Mouse (Mus musculus) kidney, adult 2 months (tissue): ENCODE results near the gene Cacng6. TPM values are rescaled to one million over a fixed set of nuclear protein-coding genes. Genes with fewer than 3 reads are reported as not detected.

Experiments used
- DNase-seq: peaks from one replicate; pipeline ENCODE4 v3.0.0; 2021
- H3K27ac ChIP-seq: fragments of 200-500 bp; 2 replicates; pipeline ENCODE4 v1.5.1; 2012; ENCODE audit warnings: low read depth, low read length, control low read depth, inconsistent platforms; ENCODE audit not compliant: insufficient read depth
- H3K27me3 ChIP-seq: fragments of 200-500 bp; replicated peaks from 2 replicates; pipeline ENCODE4 v1.6.1; 2012; ENCODE audit warnings: mild to moderate bottlenecking, moderate library complexity, low read length, inconsistent platforms; ENCODE audit not compliant: control insufficient read depth, insufficient read depth
- H3K36me3 ChIP-seq: fragments of 200-500 bp; 2 replicates; pipeline ENCODE4 v1.6.1; 2012; ENCODE audit warnings: mild to moderate bottlenecking, moderate library complexity, low read length, inconsistent platforms; ENCODE audit not compliant: control insufficient read depth, insufficient read depth
- H3K4me1 ChIP-seq: fragments of 200-500 bp; 2 replicates; pipeline ENCODE4 v1.6.1; 2011; ENCODE audit warnings: low read length; ENCODE audit not compliant: control insufficient read depth, insufficient read depth
- H3K4me3 ChIP-seq: fragments of 200-500 bp; 2 replicates; pipeline ENCODE4 v1.5.1; 2011; ENCODE audit warnings: mild to moderate bottlenecking, low read depth, low read length, control low read depth; ENCODE audit not compliant: insufficient read depth
- CTCF ChIP-seq: fragments of 200-500 bp; conservative IDR thresholded peaks from 2 replicates; pipeline ENCODE4 v1.5.1; 2011; ENCODE audit warnings: low read depth, mild to moderate bottlenecking, control low read depth, low read length, moderate library complexity, mixed read lengths; ENCODE audit not compliant: insufficient read depth, insufficient read length
- POLR2A ChIP-seq: fragments of 200-500 bp; IDR thresholded peaks from one replicate; pipeline ENCODE4 v1.6.1; 2011; ENCODE audit warnings: low read depth, low read length, control low read depth
- WGBS: fragments of 180-500 bp; shearing (Covaris S2); methylation state at CpG from one replicate; pipeline ENCODE4 v1.1.7; 2018; 5-methylcytosine and 5-hydroxymethylcytosine counted together
- polyA plus RNA-seq: library from polyadenylated mRNA; depleted of rRNA; stranded (reverse); fragments of >200 nt; gene quantifications from 2 replicates; pipeline ENCODE4 v1.2.3, GENCODE M21; 2012

Cacng6 gene
- polyA plus RNA-seq, 1 experiment = 1.3 TPM

- H3K4me3 ChIP-seq = no peak overlapping the region
- no peak for DNase-seq
- 41% methylated on average over 6 of the region's 6 CpGs for WGBS
- no peaks in the 10 kb centered on the region for H3K36me3 ChIP-seq
- H3K27me3 ChIP-seq = no peaks in the 10 kb centered on the region
- H3K27ac ChIP-seq = no peak overlapping the region
- no peak for TF ChIP-seq CTCF
- TF ChIP-seq POLR2A = no peak
- no peaks in the 10 kb centered on the region for H3K4me1 ChIP-seq
Observed at GRCm38 (mm10) chr7:3451161-3451560, 27.2 kb downstream of the Cacng6 start.

- DNase-seq = no peak
- TF ChIP-seq CTCF = no peak
- Histone ChIP-seq H3K27me3 (no peaks in the 10 kb centered on the region), H3K4me1 (no peaks in the 10 kb centered on the region), H3K27ac (no peak overlapping the region), H3K4me3 (no peak overlapping the region), H3K36me3 (no peaks in the 10 kb centered on the region)
- WGBS = 60% methylated on average over 12 of the region's 12 CpGs
Observed at GRCm38 (mm10) chr7:3452821-3453485, 29.0 kb downstream of the Cacng6 start.

- no peak for TF ChIP-seq POLR2A
- no peak for TF ChIP-seq CTCF
Observed at GRCm38 (mm10) chr7:3453486-3454183, 29.6 kb downstream of the Cacng6 start.

GRCm38 (mm10) chr7:3457111-3457840 lies 33.3 kb downstream of the Cacng6 start:
- Histone ChIP-seq H3K4me1 (no peaks in the 10 kb centered on the region), H3K27me3 (no peaks in the 10 kb centered on the region; the same call in 1 of the 2 replicates), H3K4me3 (no peak overlapping the region), H3K36me3 (no peaks in the 10 kb centered on the region), H3K27ac (no peak overlapping the region)
- 85% methylated on average over 10 of the region's 10 CpGs for WGBS
- DNase-seq = no peak
- TF ChIP-seq POLR2A (no peak), CTCF (no peak)

More at GRCm38 (mm10) chr7:3453486-3454183, 29.6 kb downstream of the Cacng6 start:
- Histone ChIP-seq H3K36me3 (no peaks in the 10 kb centered on the region), H3K27me3 (no peaks in the 10 kb centered on the region), H3K27ac (no peak overlapping the region), H3K4me1 (no peaks in the 10 kb centered on the region), H3K4me3 (no peak overlapping the region)
- DNase-seq = no peak
- 47% methylated on average over 10 of the region's 11 CpGs for WGBS

GRCm38 (mm10) chr7:3457841-3458217 lies 33.8 kb downstream of the Cacng6 start:
- TF ChIP-seq POLR2A (no peak), CTCF (no peak)
- Histone ChIP-seq H3K4me1 (no peaks in the 10 kb centered on the region), H3K27ac (no peak overlapping the region), H3K4me3 (no peak overlapping the region), H3K27me3 (no peaks in the 10 kb centered on the region; the same call in 1 of the 2 replicates), H3K36me3 (no peaks in the 10 kb centered on the region)
- DNase-seq = no peak
- WGBS = 67% methylated on average over 9 of the region's 9 CpGs

GRCm38 (mm10) chr7:3460261-3460660 lies 36.3 kb downstream of the Cacng6 start:
- TF ChIP-seq POLR2A (no peak), CTCF (no peak)
- 84% methylated on average over 8 of the region's 8 CpGs for WGBS
- Histone ChIP-seq H3K27me3 (no peaks in the 10 kb centered on the region; the same call in 1 of the 2 replicates), H3K4me1 (no peaks in the 10 kb centered on the region), H3K27ac (no peak overlapping the region), H3K4me3 (no peak overlapping the region), H3K36me3 (no peaks in the 10 kb centered on the region)
- DNase-seq = no peak

- DNase-seq = no peak
- Histone ChIP-seq H3K4me1 (no peaks in the 10 kb centered on the region), H3K4me3 (no peak overlapping the region), H3K36me3 (no peaks in the 10 kb centered on the region), H3K27me3 (no peaks in the 10 kb centered on the region; the same call in 1 of the 2 replicates), H3K27ac (no peak overlapping the region)
- WGBS = 84% methylated on average over 4 of the region's 4 CpGs
- no peak for TF ChIP-seq POLR2A
- no peak for TF ChIP-seq CTCF
Observed at GRCm38 (mm10) chr7:3463306-3463705, 39.3 kb downstream of the Cacng6 start.
